In the genomic region with DNA sequence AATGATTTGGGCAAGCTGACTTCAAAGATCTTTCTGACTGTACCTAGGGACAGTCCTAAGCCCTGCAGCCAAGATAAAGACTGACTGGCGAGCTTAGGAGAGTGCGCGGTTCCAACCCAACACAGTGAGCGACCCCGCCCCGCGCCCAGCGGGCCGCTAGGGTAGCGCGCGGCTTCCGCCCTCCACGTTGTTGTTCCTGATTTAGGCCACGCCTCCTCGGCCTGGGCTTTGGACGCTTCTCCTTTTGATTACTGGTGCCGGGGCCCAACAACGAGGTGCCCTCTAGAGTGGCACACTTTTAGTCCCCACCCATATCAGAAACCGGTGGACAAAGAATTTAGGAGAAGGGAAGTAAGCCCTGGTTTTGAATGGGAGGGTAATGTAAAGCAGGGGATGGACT, we compare ENCODE assay signal across 8 mouse cellular contexts. TPM values are rescaled to one million over a fixed set of nuclear protein-coding genes. Genes with fewer than 3 reads are reported as not detected.
DNase-seq lines count a peak whose midpoint lies in the region; ATAC-seq and TF ChIP-seq lines count a peak whose summit lies in the region.

No protein-coding gene starts in this region.

- peak overlapping the region; percentile 80; the same call in 1 of the 2 replicates for H3K9ac ChIP-seq in kidney, embryonic 14.5 days (ENCODE audit: low read depth, low read length)
- H3K9ac ChIP-seq in neural tube, embryonic 14.5 days (replicated peaks; ENCODE audit: low read depth, low read length), result peak overlapping the region; percentile 95; the same call in 1 of the 2 replicates

- H3K27me3 ChIP-seq in kidney, embryonic 14.5 days (ENCODE audit: control insufficient read depth, insufficient read depth, low read length), result no peaks in the 10 kb centered on the region
- H3K27me3 ChIP-seq in neural tube, embryonic 14.5 days (ENCODE audit: control insufficient read depth, insufficient read depth, low read length), result no peaks in the 10 kb centered on the region

- no peak for TF ChIP-seq CTCF in lung, adult 2 months (IDR thresholded peaks at IDR 0.05; ENCODE audit: insufficient read depth, low read length)

- H3K27ac ChIP-seq in kidney, embryonic 14.5 days (ENCODE audit: low read depth, low read length), result peak overlapping the region; percentile 90
- peak overlapping the region; percentile 95 for H3K27ac ChIP-seq in neural tube, embryonic 14.5 days (ENCODE audit: low read depth, low read length)

- H3K4me1 ChIP-seq in kidney, embryonic 14.5 days (ENCODE audit: control insufficient read depth, insufficient read depth, low read length), result peaks cover 37% of the 10 kb centered on the region
- H3K4me1 ChIP-seq in lung, adult 2 months (ENCODE audit: control insufficient read depth, insufficient read depth, low read length), result peaks cover 33% of the 10 kb centered on the region
- H3K4me1 ChIP-seq in neural tube, embryonic 14.5 days (ENCODE audit: control insufficient read depth, insufficient read depth, low read length), result peaks cover 21% of the 10 kb centered on the region

- peak; percentile 51; the same call in 1 of the 2 replicates for TF ChIP-seq POLR2A in lung, adult 2 months (IDR thresholded peaks at IDR 0.05; ENCODE audit: borderline replicate concordance, extremely low read depth, low read depth, low read length)

- peak; percentile 23 for ATAC-seq in granulocyte monocyte progenitor cell, adult 5-6 weeks (replicated peaks; ENCODE audit: poor library complexity, severe bottlenecking)
- ATAC-seq in kidney, embryonic 14.5 days (ENCODE audit: low FRiP score, low TSS enrichment), result peak; percentile 48
- ATAC-seq in neural tube, embryonic 14.5 days (ENCODE audit: low read depth), result peak; percentile 44

- H3K36me3 ChIP-seq in kidney, embryonic 14.5 days (ENCODE audit: control insufficient read depth, insufficient read depth, low read length), result no peaks in the 10 kb centered on the region
- no peaks in the 10 kb centered on the region for H3K36me3 ChIP-seq in neural tube, embryonic 14.5 days (ENCODE audit: control insufficient read depth, insufficient read depth, low read length)

- peak; percentile 89 for DNase-seq in 3134 (ENCODE audit: extremely low read depth, insufficient read length, low spot score)
- DNase-seq in NIH3T3 (ENCODE audit: low read depth), result peak; percentile 94
- DNase-seq in embryo, embryonic 11.5 days (ENCODE audit: low read depth, low spot score), result peak; percentile 76
- peak; percentile 81 for DNase-seq in lung, adult 2 months
- peak; percentile 72 to 77 for DNase-seq in thymus, postnatal 10 days (ENCODE audit: low spot score in 2 of 2)

- no peaks in the 10 kb centered on the region for H3K9me3 ChIP-seq in kidney, embryonic 14.5 days (ENCODE audit: control insufficient read depth, low read length)
- H3K9me3 ChIP-seq in neural tube, embryonic 14.5 days (ENCODE audit: control insufficient read depth, low read length), result no peaks in the 10 kb centered on the region

- peak overlapping the region; percentile 92 for H3K4me3 ChIP-seq in kidney, embryonic 14.5 days (ENCODE audit: low read length)
- peak overlapping the region; percentile 83 for H3K4me3 ChIP-seq in lung, adult 2 months (replicated peaks; ENCODE audit: extremely low read depth, low read depth, low read length)
- peak overlapping the region; percentile 96 for H3K4me3 ChIP-seq in neural tube, embryonic 14.5 days (ENCODE audit: low read depth, low read length)

- WGBS in kidney, embryonic 14.5 days, result under 1% methylated on average over 20 of the region's 20 CpGs
- WGBS in lung, adult 2 months, result under 1% methylated on average over 20 of the region's 20 CpGs
- under 1% methylated on average over 20 of the region's 20 CpGs for WGBS in neural tube, embryonic 14.5 days

- peak overlapping the region; percentile 90 for H3K4me2 ChIP-seq in kidney, embryonic 14.5 days (replicated peaks; ENCODE audit: low read depth, low read length)
- H3K4me2 ChIP-seq in neural tube, embryonic 14.5 days (ENCODE audit: low read depth, low read length), result peak overlapping the region; percentile 76

RNA-seq across cellular contexts. Expression of gene Mnt, which starts 0.9 kb away (rescaled TPM):
- total RNA-seq in granulocyte monocyte progenitor cell, adult 5-6 weeks (2014; fragmentation: Nextera tagmentation), result 14.4 and 20.2 TPM in 2 replicates
- total RNA-seq in granulocyte monocyte progenitor cell, adult 5-6 weeks (2017), result 5.3 and 6.0 TPM in 2 replicates
- 4.9 and 6.6 TPM in 2 replicates for polyA plus RNA-seq in kidney, embryonic 14.5 days (2014; fragmentation: Nextera tagmentation; extraction: Ambion mirVana)
- 21.3 and 22.2 TPM in 2 replicates for polyA plus RNA-seq in lung, adult 2 months (2012; rRNA removed)
- polyA plus RNA-seq in neural tube, embryonic 14.5 days (2014; fragmentation: Nextera tagmentation; extraction: Ambion mirVana), result 7.6 and 9.4 TPM in 2 replicates

RNA-seq across cellular contexts. Expression of gene Mettl16, which starts 59.2 kb away (rescaled TPM):
- total RNA-seq in granulocyte monocyte progenitor cell, adult 5-6 weeks (2014; fragmentation: Nextera tagmentation), result 16.2 and 18.0 TPM in 2 replicates
- 43.8 and 47.0 TPM in 2 replicates for total RNA-seq in granulocyte monocyte progenitor cell, adult 5-6 weeks (2017)
- 34.6 and 42.0 TPM in 2 replicates for polyA plus RNA-seq in kidney, embryonic 14.5 days (2014; fragmentation: Nextera tagmentation; extraction: Ambion mirVana)
- polyA plus RNA-seq in lung, adult 2 months (2012; rRNA removed), result 2.5 and 2.6 TPM in 2 replicates
- polyA plus RNA-seq in neural tube, embryonic 14.5 days (2014; fragmentation: Nextera tagmentation; extraction: Ambion mirVana), result 33.9 and 37.1 TPM in 2 replicates

Comparison
In these comparisons a context has a peak if more than half of its experiments do, and no peak if none do; other contexts are left out.
1. Peak in every context shown above with its lines: DNase-seq, ATAC-seq, H3K4me3 ChIP-seq and H3K27ac ChIP-seq.